Mouse (Mus musculus) heart, adult 18-20 months (tissue): ENCODE data around the gene Alg3. TPM values are rescaled to one million over a fixed set of nuclear protein-coding genes. Genes with fewer than 3 reads are reported as not detected.

Experiments used
- DNase-seq, 2 experiments: peaks; one replicate each; pipeline ENCODE4 v3.0.0; 2021 to 2022; ENCODE audit warnings: mixed read lengths in 1 of 2
- long read RNA-seq, 2 experiments: library from polyadenylated mRNA; stranded (forward); transcript quantifications; one replicate each; pipeline ENCODE4 v2.0.0; 2021
- total RNA-seq, 2 experiments: library from RNA; stranded (reverse); gene quantifications; 2 replicates each; pipeline ENCODE4 v1.2.3; 2021

Gene Alg3
- 10 to 100 TPM in 1 of 2 experiments, 1 to 10 TPM in 1; 8.8 to 11.4 TPM for total RNA-seq
- long read RNA-seq, experiment 1, transcript Alg3-201 (9 exons, 1,451 nt): major isoform, 13 of 15 reads
- long read RNA-seq, experiment 1, partial matches to known transcripts: 0 of 15 reads
- long read RNA-seq, experiment 1, other reads (novel, unspliced or antisense): 0 of 15 reads
- long read RNA-seq, experiment 2, partial matches to known transcripts: 0 of 4 reads
- long read RNA-seq, experiment 2, other reads (novel, unspliced or antisense): 1 of 4 reads

- peak; percentile 87 to 94 for DNase-seq
Observed at GRCm38 (mm10) chr16:20611357-20612227, at the start of gene Alg3, which contains the start of the genes Eef1akmt4 and Gm49333. TSS of gene Alg3 (minus strand) at chr16:20611735. TSS of gene Eef1akmt4 (plus strand) at chr16:20611593. TSS of gene Gm49333 (plus strand) at chr16:20611610.

GRCm38 (mm10) chr16:20657661-20658060 lies 46.1 kb upstream of the Alg3 start:
- DNase-seq: no peak

DNA sequence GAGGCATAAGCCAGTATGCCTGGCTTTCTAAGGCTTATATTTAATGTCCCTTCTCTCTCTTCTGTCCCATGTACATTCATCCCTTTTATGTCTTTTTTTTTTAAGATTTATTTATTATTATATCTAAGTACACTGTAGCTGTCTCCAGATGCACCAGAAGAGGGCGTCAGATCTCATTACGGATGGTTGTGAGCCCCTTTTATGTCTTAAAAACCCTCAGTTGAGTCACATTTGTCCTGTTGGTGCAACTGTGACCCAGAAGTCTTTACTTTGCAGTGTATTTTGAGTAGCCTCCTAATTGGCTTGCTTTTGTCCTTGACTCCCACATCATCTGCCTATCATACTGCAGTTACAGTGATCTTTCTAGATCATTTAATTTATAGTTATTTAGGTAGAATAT lies 41.8 kb upstream of the Alg3 start:
- DNase-seq: no peak

DNA sequence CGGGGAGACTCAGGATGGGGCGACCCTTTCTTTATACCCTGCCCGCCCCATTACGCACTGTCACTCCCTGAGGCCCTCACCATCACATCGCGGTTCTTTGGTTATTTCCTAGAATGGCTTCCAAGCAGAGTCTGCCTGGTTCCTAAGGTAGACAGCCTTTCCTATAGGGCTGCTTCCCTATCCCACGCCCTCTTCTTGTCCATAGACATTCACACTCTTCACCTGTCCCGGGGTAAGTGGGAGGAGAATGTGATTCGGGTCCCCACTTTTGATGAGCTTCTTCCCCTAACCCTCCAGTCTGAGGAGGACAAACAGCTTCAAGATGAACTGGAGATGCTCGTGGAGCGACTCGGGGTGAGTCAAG lies 40.4 kb upstream of the Alg3 start:
- no peak for DNase-seq

DNA sequence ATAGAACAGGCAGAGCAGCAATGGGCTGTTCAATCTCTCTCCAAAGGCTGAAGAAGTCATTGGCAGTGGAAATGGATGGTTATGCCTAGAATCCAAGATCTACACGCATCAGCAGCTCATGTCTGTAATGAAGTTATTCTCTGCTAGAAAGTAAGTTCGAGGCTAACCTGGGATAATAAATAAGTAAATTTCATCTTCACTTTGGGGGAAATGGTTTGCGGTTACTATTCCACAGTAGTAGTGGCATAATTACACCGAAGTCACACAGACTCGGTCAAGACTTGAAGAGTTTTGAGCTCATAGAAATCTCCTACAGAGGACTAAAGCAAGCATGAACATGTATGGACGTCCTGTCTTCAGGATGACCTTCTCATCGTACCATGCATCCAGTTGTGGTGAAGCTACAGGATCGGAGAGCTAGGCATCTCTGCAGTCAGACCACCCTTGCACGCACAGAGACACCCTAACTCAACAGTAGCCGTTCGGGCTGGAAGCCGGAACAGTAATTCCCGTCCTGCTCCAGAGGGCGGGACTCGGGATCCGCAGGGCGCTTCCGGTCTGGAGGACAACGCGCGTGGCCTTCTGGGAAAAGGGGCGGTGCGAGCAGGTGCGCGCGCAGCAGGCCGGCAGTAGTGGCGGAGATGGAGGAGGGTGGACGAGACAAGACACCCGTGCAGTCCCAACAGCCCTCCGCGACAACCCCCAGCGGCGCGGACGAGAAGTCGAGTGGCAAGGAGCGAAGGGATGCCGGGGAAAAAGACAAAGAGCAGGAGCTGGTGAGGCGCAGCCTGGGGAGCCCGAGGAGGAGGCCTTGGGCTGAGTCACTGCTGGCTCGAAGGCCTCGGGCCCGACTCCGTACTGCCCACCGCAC lies 39.8 kb upstream of the Alg3 start, which contains the start of gene Psmd2:
Psmd2 (plus strand) TSS at position 577 of the 871 bp plus-strand sequence.
- DNase-seq: peak; percentile 97 to 99

DNA sequence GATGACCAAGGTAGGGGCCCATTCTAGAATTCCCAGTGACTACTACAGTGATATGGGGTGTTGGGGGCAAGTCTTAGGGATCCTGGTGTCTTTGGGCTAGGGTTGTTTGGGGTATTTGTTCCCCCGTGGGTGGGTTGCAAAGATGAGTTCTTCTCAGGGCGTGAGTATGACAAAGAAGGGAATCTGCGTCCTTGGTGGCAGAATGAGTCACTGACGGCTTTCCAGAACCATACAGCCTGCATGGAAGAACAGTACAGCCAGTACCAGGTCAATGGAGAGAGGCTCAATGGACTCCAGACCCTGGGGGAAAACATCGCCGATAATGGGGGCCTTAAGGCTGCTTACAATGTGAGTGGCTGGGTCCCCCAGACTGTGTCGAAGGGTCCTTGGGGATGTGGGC lies 32.4 kb upstream of the Alg3 start:
- DNase-seq: no peak

GRCm38 (mm10) chr16:20642161-20642560 lies 30.6 kb upstream of the Alg3 start:
- DNase-seq: peak; percentile 58 to 82

GRCm38 (mm10) chr16:20638367-20638766 lies 26.8 kb upstream of the Alg3 start:
- DNase-seq: no peak

GRCm38 (mm10) chr16:20637410-20637809 lies 25.9 kb upstream of the Alg3 start:
- no peak for DNase-seq

DNA sequence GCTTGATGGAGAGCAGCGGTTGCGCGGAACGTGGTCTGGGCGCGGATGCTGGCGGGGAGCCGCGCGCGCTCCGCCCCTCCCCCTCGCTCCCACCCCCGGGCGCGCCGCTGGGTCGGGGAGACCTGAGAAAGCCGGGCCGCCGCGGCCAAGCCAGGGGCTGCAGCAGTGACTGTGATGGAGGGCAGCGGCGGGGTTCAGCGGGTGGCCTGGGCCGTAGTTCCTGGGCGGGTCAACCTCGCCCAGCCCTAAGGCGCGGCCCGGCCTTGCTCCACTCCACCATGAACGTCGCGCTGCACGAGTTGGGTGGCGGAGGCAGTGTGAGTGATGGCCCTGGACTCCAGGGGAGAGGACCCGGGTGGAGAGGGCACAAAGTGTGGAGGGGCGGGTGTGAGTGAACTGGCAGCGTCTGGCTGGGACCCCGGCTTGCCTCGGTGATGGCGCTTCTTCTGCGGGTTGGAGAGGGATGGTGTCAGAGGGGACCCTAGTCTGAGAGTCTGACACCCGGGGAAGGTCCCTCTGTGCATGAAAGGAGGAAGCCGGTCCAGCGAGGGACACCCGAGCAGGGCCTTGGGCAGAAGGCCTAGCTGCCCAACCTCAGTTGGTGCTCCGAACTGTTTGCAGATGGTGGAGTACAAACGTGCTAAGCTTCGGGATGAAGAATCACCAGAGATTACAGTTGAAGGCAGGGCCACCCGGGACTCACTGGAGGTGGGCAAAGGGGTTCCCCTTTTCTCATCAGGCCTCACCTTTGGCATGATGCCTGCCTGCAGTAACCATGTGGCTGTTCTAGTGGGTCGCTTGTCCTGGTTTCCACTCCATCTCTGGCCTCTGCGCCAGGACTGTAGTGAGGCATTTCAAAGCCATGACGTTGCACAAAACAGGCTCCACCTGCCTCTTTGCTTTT lies 18.4 kb upstream of the Alg3 start, which contains the start of gene Ece2:
Ece2 (plus strand) TSS at position 98 of the 904 bp plus-strand sequence.
- peak in 1 of 2 experiments; percentile 22 for DNase-seq

DNA sequence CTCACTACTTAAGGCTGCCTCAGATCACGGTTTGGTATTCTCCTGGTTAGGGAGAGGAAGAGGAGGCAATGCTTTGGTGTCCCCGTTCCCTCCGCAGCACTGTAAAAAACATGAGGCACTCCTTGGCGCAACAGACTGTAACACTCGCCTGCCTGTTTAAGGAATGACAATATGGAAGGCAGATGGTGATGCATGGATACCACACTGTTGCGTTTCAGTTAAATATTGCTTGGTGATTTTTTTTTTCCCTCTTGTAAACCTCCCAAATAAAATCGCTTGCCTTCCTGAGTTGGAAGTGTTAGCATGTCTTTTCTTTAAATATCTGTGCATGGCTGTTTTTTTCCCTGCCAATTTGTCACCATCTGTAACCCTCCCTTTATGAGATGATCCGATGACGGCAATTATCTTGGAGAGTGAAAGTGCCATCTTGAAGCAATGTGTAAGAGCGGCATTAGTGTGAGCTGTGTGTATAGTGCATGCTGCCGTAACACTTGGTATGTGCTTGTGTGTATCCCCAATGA lies 17.4 kb upstream of the Alg3 start:
- no peak for DNase-seq

DNA sequence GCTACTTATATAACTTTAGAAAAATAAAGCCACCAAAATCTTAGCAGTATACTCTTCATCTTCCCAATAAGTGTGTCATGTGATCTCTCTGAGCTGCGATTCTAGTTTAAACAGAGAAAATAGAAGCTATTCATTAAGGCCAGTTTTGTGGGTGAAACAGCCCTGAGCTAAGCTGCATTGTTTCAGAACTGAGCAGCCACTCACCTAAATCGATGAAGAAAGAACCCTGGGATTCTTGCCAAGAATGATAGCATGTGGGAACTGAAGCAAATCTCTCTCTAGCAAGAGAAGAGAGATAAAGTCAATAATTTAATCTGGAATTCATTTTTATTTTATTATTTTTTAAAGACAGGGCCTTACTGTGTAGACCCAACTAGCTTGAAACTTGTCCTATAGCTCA lies 11.7 kb upstream of the Alg3 start:
- DNase-seq: no peak

DNA sequence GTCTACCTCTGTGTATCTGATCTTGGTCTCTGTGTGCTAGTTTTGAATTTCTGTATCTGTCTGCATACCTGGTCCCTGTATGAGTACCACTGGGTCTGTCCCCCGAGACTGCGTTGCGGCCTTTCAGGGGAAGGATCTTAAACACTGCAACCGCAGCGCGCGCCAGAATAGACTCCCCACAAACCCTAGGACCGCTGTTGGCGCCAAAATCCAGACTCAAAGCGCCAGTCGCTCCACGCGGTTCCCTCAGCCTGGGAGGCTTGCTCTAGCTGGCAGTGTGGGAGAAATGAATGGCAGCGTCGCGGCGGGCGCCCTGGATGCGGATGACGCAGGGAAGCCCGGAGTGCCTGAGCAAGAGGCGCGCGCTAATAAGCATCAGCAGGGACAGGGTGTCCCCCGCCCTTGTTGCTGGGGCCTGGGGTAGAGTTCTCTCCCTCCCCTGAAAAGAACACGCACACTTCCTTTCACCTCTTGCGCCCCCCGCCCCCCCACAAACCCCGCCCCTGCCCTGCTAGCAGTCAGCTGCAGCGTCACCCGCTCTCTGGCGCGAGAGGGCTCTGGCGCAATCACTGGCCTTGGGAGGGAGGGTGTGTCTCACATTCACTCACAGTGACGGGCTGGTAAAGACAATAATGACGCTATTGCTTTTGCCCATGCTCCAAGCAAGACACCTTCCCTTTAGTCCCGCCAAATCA lies 10.6 kb upstream of the Alg3 start:
- DNase-seq: peak; percentile 77 to 78

DNA sequence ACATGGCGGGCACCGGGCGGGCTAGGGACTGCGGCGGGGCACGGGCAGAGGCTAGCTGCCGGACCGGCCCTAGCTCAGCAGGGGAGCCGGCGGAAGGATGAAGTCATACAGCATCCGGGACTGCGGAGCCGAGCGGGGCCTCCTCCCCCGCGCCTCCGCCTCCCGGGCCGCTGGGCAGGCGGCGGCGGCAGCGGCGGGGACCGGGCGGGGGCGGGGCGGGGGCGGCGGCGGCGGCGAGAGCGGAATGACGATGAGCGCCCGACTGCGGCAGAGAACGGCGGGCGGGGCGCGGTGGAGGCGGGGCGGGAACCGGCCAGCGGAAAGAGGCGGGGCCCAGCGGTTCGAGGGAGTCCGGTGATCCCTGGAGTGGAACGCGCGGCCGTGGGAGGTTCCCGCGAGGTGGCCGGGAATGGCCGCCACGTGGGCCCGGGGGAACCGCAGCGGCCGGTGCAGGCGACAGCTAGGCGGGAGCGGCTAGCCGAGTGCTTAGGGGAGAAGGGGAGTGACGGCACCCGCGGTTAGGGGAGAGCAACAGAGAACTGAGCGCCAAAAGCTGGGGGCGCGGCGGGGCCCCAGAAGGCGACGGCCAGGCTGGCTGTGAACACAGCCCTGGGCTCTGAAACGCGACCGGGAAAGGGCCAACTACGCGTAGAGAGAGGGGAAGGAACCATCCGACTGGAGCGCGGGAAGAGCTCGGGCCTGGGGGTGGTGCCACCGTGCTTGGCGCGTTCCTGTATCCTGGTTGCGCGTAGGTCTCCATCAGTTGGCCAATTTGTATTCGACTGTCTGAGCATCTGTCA lies 9.9 kb upstream of the Alg3 start, which contains the start of gene Camk2n2:
Camk2n2 (minus strand) TSS at position 97 of the 800 bp plus-strand sequence.
- DNase-seq: peak; percentile 80 to 81

DNA sequence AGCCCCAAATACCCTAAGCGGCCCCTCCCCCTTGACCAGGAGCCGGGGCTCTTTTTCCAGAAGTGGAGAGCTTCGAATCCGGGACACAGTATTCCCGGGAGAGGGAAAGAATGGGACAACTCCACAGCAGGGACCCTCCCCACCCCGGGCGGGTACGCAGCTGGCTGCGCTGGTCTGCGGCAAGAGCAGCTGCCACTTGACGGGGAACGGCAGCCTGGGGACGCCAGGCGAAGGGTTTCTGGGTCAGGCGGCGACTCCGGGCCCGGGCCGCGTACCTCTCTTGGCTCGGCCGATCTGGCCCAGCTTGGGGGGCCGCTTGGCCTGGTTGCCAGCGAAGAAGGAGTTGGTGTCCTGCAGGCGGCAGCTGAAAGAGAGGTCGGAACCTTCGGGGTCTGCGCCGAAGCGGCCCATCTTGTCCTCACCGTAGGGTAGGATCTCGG lies 9.2 kb upstream of the Alg3 start:
- DNase-seq: peak in 1 of 2 experiments; percentile 7

GRCm38 (mm10) chr16:20620399-20620735 lies 8.8 kb upstream of the Alg3 start:
- peak in 1 of 2 experiments; percentile 17 for DNase-seq

GRCm38 (mm10) chr16:20619541-20620398 lies 8.2 kb upstream of the Alg3 start:
- DNase-seq: peak; percentile 14 to 39
